Mouse (Mus musculus) liver, adult 2 months (tissue): ENCODE data around the gene AC131692.1.

Source experiments
- CTCF ChIP-seq: fragments of 200-500 bp; IDR thresholded peaks from 2 replicates; pipeline ENCODE4 v1.5.1; 2011; ENCODE audit warnings: low read depth, low read length, control low read depth
- POLR2A ChIP-seq: fragments of 200-500 bp; IDR thresholded peaks from 2 replicates; pipeline ENCODE4 v1.6.1; 2011; ENCODE audit warnings: low read length, control low read depth; ENCODE audit not compliant: insufficient read depth; ENCODE audit errors: extremely low read depth

- TF ChIP-seq CTCF = no peak
- TF ChIP-seq POLR2A = no peak
Observed at GRCm38 (mm10) chr19:6101186-6101585, 7.0 kb downstream of the AC131692.1 start.
